Mouse (Mus musculus): Measurements from ENCODE around the gene Uqcr10.
"Not testable (repeated sequence)": the region's sequence is repeated elsewhere in the genome, so short reads cannot be mapped to it uniquely, and the experiment has no call there.

The Uqcr10 gene

DNA sequence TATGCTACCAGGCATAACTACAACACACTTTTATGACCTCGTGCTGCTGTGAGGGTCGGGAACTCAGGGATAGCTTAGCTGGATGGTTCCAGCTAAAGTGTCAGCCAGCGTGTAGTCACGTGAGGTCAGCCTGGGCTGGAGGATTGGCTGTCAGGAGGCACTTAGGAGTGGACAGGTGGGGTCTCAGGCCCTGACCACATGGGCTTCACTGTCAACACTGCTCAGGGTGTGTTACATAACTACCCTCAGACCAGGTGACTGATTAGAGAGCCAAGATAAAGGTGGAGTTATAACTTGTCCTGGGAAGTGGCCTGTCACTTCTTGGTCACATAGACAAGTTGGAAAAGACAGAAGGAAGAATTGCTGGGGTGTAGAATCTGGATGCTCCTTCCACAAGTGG is 11.5 kb upstream of the Uqcr10 start:
- DNase-seq (ENCODE audit: low read depth, low spot score): no peak

GRCm38 (mm10) chr11:4714727-4715126 is 10.6 kb upstream of the Uqcr10 start:
- DNase-seq (ENCODE audit: low read depth, low spot score): no peak

GRCm38 (mm10) chr11:4712822-4713221 is 8.7 kb upstream of the Uqcr10 start:
- no peak for DNase-seq (ENCODE audit: low read depth, low spot score)

GRCm38 (mm10) chr11:4710188-4710587 is 6.0 kb upstream of the Uqcr10 start:
- DNase-seq (ENCODE audit: low read depth, low spot score): not testable (repeated sequence)

GRCm38 (mm10) chr11:4705178-4705577 is 1.0 kb upstream of the Uqcr10 start:
- DNase-seq (ENCODE audit: low read depth, low spot score): peak; percentile 66

- DNase-seq (ENCODE audit: low read depth, low spot score): no peak
Measured at GRCm38 (mm10) chr11:4703688-4704071, 462 bp downstream of the Uqcr10 start.

- no peak for DNase-seq (ENCODE audit: low read depth, low spot score)
Measured at GRCm38 (mm10) chr11:4700726-4701125, 3.4 kb downstream of the Uqcr10 start.

DNA sequence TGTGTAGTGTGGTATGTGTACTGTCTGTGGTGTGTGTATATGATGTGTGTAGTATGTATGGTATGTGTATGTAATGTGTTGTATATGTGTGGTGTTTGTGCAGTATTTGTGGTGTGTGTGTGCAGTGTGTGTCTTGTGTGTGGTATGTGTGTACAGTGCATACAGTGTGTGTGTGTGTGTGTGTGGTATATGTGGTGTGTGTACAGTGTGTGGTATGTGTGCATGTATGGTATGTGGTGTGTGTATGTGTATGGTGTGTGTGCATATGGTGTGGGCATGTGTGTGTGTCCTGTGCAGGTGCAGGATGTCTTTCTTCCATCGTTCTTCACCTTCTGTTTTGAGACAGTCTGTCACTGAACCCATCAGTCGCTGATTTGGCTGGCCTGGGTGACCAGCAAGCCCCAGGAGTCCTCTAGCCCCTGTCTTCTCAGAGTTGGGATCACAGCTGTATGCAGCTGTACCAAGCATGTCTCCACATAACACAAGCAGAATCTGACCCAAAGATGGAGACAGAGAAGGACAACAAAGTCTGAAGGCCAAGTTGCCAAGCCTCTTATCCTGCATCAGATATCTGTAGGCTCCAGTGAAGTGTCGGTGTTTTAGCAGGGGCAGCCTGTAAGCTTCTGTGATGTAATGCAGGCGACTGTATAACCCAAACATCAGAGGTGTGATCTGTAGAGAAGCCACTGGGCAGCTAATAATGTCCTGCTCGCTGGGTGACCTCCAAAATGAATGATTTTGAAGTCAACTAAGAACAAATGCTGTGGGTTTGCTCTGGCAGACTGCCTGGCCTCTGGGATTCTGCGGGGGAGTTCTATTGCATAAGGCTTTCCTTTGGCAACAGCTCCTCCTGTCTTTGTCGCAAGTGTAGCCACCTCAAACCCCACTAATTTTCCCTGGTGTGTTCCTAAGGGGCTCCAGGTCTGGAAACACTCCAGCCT is 6.8 kb downstream of the Uqcr10 start:
- no peak for DNase-seq (ENCODE audit: low read depth, low spot score)

GRCm38 (mm10) chr11:4692162-4692561 is 12.0 kb downstream of the Uqcr10 start:
- no peak for DNase-seq (ENCODE audit: low read depth, low spot score)

- DNase-seq (ENCODE audit: low read depth, low spot score): no peak
Measured at GRCm38 (mm10) chr11:4691213-4691612, 12.9 kb downstream of the Uqcr10 start.

DNA sequence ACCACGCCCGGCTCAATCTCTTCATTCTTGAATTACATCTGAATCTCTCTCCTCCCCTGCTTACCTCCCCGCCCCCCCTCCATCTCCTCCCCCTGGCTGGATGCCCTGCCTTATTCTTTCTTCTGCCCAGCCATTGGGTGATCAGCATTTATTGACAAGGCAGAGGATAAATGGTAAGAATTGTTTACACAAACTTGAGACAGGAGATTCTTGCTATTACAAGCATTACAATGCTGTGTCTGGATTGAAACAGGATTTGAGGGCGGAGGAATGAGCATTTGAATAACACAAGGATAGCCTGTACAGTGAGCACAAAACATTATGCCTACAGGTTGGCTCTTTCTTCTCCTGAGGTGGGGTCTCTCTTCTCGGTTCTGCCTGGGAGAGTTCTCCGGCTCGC is 13.8 kb downstream of the Uqcr10 start:
- DNase-seq (ENCODE audit: low read depth, low spot score): peak; percentile 98

GRCm38 (mm10) chr11:4688632-4689380 is 15.3 kb downstream of the Uqcr10 start:
- no peak for DNase-seq (ENCODE audit: low read depth, low spot score)

DNA sequence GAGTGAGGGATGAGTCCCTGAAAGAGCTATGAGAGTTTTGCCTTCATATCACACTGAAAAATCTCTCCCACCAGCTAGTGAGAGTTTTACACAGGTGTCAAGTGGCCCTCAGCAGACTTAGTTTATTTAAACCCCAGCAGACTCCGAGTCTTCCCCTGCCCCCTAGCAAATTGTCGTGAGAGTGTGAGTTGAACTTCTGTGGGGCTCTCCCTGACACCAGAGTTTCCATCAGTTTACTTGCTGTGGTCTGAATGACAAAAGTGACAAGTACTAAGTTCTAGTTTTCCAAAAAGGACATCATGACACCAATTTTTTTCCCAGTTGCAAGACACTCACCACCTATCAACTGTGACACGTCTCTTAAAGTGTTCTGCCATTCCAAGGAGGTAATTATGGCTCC is 16.3 kb downstream of the Uqcr10 start:
- no peak for DNase-seq (ENCODE audit: low read depth, low spot score)

DNA sequence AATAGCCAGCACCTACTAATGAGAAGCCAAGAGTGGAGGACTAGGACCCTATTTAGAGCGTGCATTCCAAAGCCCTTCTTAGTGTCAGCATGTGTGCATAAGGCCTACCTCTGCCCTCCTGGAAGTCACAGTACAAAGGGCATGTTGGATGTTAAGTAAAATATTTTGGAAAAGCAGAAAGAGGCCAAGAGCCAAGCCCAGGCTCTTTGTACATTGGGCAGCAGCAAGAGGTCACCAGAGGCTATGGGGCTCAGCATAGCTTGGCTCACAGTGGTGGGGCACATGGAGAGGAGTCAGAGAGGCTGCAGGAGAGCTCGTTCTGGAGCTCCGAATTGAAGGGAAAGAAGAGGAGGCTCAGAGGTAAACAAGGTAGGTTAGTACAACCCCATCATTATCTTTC is 17.1 kb downstream of the Uqcr10 start:
- no peak for DNase-seq (ENCODE audit: low read depth, low spot score)

DNA sequence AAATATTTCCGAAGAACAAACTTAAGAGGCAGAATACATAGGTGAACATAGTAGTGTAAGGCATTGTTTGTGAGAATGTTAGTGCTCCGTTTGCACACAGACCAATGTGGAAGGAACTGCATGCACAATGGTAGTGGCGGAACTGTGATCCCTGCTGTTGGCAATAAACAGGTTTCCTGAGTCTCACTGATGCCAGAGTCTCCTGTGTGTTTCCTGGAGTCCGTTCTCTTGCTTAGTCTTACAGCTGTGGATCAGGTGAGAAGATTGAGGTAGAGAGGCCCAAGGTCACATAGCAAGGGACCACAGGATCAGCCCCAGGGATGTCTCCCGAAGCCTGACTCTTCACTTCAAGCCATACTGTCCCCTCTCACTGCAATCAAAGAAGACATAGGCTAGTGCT is 18.6 kb downstream of the Uqcr10 start:
- DNase-seq (ENCODE audit: low read depth, low spot score): no peak

GRCm38 (mm10) chr11:4685071-4685470 is 19.1 kb downstream of the Uqcr10 start:
- DNase-seq (ENCODE audit: low read depth, low spot score): no peak

- no peak for DNase-seq (ENCODE audit: low read depth, low spot score)
Measured at GRCm38 (mm10) chr11:4684186-4684585, 20.0 kb downstream of the Uqcr10 start.

GRCm38 (mm10) chr11:4683516-4683915 is 20.6 kb downstream of the Uqcr10 start:
- DNase-seq (ENCODE audit: low read depth, low spot score): no peak

- DNase-seq (ENCODE audit: low read depth, low spot score): no peak
Measured at GRCm38 (mm10) chr11:4680126-4680525, 24.0 kb downstream of the Uqcr10 start.

DNA sequence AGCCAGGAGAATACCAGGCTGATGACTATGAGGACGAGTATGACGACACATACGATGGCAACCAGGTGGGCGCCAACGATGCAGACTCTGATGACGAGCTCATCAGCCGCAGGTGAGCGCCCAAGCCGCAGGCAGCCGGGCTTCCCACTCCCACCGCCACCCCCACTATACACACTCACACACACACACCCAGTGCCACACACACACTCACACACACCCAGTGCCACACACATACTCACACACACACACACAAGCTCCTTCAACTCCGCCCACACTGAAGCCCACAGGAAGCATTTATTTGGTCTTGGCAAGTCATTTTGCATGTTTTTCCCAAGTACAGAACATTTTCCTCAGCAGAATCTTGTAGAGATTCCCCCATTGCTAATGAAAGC is 24.7 kb downstream of the Uqcr10 start:
- no peak for DNase-seq (ENCODE audit: low read depth, low spot score)

- DNase-seq (ENCODE audit: low read depth, low spot score): no peak
Measured at GRCm38 (mm10) chr11:4678700-4679440, 25.3 kb downstream of the Uqcr10 start.

GRCm38 (mm10) chr11:4677250-4677872 is 26.8 kb downstream of the Uqcr10 start:
- no peak for DNase-seq (ENCODE audit: low read depth, low spot score)
